Mouse (Mus musculus): ENCODE results near the gene Scn3a.
A peak's percentile ranks its signal among the peaks of the same experiment; 100 is the strongest.
"Not testable (repeated sequence)": the region's sequence is repeated elsewhere in the genome, so short reads cannot be mapped to it uniquely, and the experiment has no call there.

The Scn3a gene

GRCm38 (mm10) chr2:65483434-65483833, 84.0 kb downstream of the Scn3a start:
- DNase-seq, result no peak

GRCm38 (mm10) chr2:65481007-65481672, 86.3 kb downstream of the Scn3a start:
- DNase-seq, result no peak

- peak; percentile 6 to 15 for DNase-seq
Measured at GRCm38 (mm10) chr2:65471311-65471882, 96.0 kb downstream of the Scn3a start.

- no peak for DNase-seq
Measured at GRCm38 (mm10) chr2:65465694-65466093, 101.7 kb downstream of the Scn3a start.

- DNase-seq, result no peak
Measured at GRCm38 (mm10) chr2:65453763-65454162, 113.7 kb downstream of the Scn3a start.

- DNase-seq, result not testable (repeated sequence)
Measured at GRCm38 (mm10) chr2:65451401-65452078, 115.9 kb downstream of the Scn3a start.

- peak; percentile 5 to 12 for DNase-seq
Measured at GRCm38 (mm10) chr2:65450449-65451360, 116.7 kb downstream of the Scn3a start.

GRCm38 (mm10) chr2:65449126-65449828, 118.2 kb downstream of the Scn3a start:
- no peak for DNase-seq

- DNase-seq, result no peak
Measured at GRCm38 (mm10) chr2:65443082-65443481, 124.3 kb downstream of the Scn3a start.

- peak; percentile 6 to 16 for DNase-seq
Measured at GRCm38 (mm10) chr2:65441566-65441965, 125.9 kb downstream of the Scn3a start.

- DNase-seq, result peak in 1 of 2 experiments; percentile 15
Measured at GRCm38 (mm10) chr2:65441110-65441509, 126.3 kb downstream of the Scn3a start.

GRCm38 (mm10) chr2:65436917-65437316, 130.5 kb downstream of the Scn3a start:
- DNase-seq, result no peak

- peak in 1 of 2 experiments; percentile 11 for DNase-seq
Measured at GRCm38 (mm10) chr2:65423501-65423900, 143.9 kb downstream of the Scn3a start.

GRCm38 (mm10) chr2:65421259-65422255, 145.9 kb downstream of the Scn3a start:
- no peak for DNase-seq

GRCm38 (mm10) chr2:65418608-65419007, 148.8 kb downstream of the Scn3a start:
- no peak for DNase-seq

GRCm38 (mm10) chr2:65416535-65416934, 150.9 kb downstream of the Scn3a start:
- no peak for DNase-seq

- DNase-seq, result no peak
Measured at GRCm38 (mm10) chr2:65415294-65415693, 152.1 kb downstream of the Scn3a start.

GRCm38 (mm10) chr2:65414806-65415281, 152.6 kb downstream of the Scn3a start:
- peak; percentile 73 to 79 for DNase-seq

GRCm38 (mm10) chr2:65414237-65414636, 153.2 kb downstream of the Scn3a start:
- DNase-seq, result peak; percentile 57 to 75

GRCm38 (mm10) chr2:65413746-65414145, 153.7 kb downstream of the Scn3a start:
- peak; percentile 49 to 66 for DNase-seq

Measured in cerebellum, postnatal 10 days (tissue).